Mouse (Mus musculus) left cerebral cortex, adult 9 months (tissue): ENCODE data around the gene Vwf.
A peak's percentile ranks its signal among the peaks of the same experiment; 100 is the strongest.

Source experiments
- DNase-seq, 2 experiments: peaks; one replicate each; pipeline ENCODE4 v3.0.0; 2022; ENCODE audit warnings: low spot score in 2 of 2

The Vwf gene

DNA sequence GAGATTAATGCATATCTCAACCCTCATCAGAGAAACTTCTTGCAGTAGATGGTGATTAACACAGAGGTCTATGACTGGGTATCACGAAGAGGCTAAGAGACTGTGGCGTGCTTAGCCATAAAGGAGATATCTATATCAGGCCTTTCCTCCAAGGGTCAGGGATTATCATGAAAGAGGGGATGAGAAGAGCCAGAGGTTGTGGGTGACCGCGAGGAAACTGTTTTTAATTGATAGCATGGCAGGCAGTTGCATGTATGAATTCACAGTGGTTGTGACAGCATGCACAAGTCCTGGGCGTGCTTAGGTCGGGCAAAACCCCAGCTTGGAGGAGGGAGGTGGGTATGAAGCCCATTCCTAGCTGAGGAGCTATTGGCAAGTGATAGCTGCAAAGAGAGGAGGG, 5.3 kb upstream of the Vwf start:
- DNase-seq: no peak

- no peak for DNase-seq
Observed at GRCm38 (mm10) chr6:125548406-125548805, 1.8 kb downstream of the Vwf start.

DNA sequence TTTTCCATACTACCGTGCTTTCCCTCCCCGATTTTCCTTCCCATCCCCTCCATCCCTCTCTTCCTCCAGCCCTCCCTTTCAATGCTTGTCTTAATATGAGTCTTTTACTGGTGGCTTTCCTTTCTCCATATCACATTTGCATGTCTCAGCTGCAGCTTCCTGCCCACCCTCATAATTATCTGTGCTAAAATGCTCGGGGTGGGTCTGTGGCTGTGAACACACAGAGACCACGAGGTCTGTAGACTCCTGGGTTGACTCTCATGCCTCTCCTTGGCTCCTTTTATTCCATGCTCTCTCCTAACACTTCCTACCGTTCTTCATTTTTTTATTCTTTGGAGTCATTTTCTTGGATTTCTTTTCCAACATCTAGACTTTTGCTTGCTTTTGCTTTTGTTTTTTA, 3.6 kb downstream of the Vwf start:
- no peak for DNase-seq

DNA sequence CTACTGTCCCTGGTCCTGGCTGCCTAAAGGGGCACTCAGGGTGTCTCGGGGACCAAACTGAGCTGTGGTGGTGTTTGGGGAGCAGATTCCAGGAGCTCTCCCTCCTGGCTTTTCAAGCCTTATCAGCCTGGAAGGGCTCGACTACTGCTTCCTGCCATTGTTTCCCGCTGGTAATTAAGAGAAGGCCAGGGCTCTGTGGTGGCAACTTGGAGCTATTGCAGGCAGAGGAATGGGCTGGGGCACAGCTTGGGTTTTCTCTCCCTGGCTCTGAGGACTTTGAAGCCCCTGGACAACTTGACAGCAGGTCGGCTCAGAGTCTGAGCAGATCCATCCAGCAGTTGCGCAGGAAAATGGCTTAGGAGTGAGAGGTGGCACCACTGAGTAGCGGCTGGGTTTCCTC, 6.2 kb downstream of the Vwf start:
- no peak for DNase-seq

DNA sequence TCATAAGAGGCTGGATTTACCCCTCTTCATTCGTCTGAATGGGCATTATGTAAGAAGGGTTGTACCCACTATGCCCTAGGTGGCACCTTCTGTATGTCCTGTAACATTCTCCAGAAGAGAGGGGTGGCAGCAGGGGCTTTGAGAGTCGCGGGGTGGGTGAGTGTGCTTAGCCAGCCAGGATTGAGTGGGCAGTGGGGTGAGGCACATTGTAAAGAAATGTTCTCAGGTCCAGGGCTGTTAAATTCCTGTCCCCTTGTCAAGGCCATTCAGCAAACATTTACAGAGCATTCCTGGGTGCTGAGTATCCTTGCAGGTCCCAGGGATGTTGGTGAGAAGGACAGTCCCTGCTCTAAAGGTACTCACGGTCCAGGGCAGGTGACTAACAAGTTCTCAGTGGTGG, 7.0 kb downstream of the Vwf start:
- DNase-seq: no peak

GRCm38 (mm10) chr6:125558831-125559230, 12.3 kb downstream of the Vwf start:
- DNase-seq: no peak

DNA sequence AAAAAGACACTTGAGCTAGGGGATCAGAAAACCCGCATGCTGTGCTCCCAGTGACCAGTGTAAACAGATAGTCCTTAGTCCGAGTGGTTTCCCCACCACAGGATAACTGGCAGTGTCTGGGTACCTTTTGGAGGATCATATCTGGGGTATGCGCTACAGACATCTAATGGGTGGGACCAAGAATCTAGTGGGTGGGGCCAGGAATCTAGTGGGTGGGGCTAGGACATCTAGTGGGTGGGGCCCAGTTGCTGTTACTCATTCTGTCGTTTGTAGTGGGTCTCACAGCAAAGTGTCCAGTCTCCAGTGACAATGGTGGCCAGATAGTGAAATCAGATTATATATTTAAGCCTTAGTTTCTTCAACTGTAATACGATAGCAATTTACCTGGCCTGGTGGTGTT, 14.5 kb downstream of the Vwf start:
- DNase-seq: no peak

- peak in 1 of 2 experiments; percentile 15 for DNase-seq
Observed at GRCm38 (mm10) chr6:125561521-125561920, 14.9 kb downstream of the Vwf start.

- no peak for DNase-seq
Observed at GRCm38 (mm10) chr6:125564812-125565281, 18.3 kb downstream of the Vwf start.

GRCm38 (mm10) chr6:125565326-125565725, 18.8 kb downstream of the Vwf start:
- DNase-seq: no peak

GRCm38 (mm10) chr6:125566656-125567055, 20.1 kb downstream of the Vwf start:
- DNase-seq: no peak

GRCm38 (mm10) chr6:125568381-125568780, 21.8 kb downstream of the Vwf start:
- DNase-seq: no peak

- peak; percentile 33 to 54 for DNase-seq
Observed at GRCm38 (mm10) chr6:125572291-125573188, 26.0 kb downstream of the Vwf start.

- DNase-seq: peak in 1 of 2 experiments; percentile 54
Observed at GRCm38 (mm10) chr6:125573189-125573928, 26.8 kb downstream of the Vwf start.

GRCm38 (mm10) chr6:125575080-125575479, 28.5 kb downstream of the Vwf start:
- DNase-seq: no peak

- no peak for DNase-seq
Observed at GRCm38 (mm10) chr6:125577301-125577700, 30.7 kb downstream of the Vwf start.

DNA sequence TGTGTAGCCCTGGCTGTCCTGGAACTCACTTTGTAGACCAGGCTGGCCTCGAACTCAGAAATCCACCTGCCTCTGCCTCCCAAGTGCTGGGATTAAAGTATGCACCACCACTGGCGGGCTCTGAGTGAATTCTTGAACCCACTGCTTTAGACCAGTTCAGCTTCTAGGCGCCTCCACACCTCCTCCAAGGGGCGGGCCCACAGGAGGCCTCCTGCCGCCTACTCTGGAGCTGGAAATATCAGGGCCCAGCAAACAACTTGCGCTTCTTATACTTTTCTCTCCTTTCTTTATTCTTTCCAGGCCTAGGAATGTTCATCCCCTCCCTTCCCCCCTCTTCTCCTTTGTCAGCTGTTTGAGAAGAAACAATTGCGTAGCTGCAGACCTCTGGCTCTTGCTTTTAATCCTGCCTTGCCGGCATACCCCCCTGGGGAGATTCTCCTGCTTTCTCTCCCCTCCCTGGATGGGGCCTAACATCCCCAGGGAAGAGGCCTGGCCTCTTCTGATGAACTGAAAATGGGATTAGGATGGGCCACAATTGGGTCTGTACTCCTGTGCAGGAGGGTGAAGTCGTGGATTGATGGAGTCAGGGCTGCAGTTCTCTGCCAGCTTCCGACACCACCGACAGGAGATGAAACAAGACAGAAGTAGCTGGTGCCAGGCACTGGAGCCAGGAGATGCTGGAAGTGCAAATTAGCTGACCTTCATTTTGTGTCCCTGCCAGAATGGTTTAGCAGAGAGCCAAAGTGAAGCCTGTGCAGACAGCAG, 31.5 kb downstream of the Vwf start:
- no peak for DNase-seq

GRCm38 (mm10) chr6:125578647-125579011, 32.1 kb downstream of the Vwf start:
- no peak for DNase-seq

GRCm38 (mm10) chr6:125579864-125580263, 33.3 kb downstream of the Vwf start:
- DNase-seq: no peak

GRCm38 (mm10) chr6:125583666-125584065, 37.1 kb downstream of the Vwf start:
- DNase-seq: no peak

DNA sequence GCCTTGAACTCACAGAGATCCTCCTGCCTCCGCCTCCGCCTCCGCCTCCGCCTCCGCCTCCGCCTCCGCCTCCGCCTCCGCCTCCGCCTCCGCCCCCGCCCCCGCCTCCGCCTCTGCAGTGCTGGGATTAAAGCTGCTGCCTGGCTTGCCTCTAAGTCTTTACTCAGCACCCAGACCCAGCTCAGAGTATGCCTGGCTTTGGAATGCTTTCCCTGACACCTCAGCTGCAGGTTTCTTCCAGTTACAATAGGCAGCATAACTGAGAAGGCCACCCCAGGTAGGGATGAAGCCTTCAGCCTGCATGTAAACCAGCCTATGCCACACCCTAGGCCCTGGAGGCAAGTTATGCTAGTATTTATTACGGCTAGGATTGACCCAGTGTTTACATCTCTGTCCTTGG, 37.7 kb downstream of the Vwf start:
- no peak for DNase-seq

DNA sequence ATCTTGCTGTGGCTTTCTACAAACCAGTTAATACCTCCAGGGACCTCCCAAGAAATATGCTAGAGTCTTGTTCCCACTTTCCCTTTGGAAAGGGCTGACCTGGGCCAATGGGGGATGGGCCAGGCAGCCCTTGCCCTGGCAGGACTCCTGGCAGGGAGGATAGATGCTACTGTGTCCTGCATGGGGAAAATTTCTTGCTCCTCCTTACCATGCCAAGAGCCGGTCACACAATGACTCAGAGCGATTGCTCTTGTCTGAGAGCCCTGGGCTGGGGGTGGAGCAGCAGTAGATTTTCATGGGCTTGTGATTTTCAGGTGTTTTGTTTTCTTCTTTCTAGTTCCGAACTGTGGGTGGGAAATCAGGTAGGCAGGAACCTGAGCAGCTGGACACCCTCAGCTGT, 39.0 kb downstream of the Vwf start:
- no peak for DNase-seq
